Mouse (Mus musculus) adrenal gland, postnatal 10 days (tissue): ENCODE measurements around the gene Gm49396. TPM values are rescaled to one million over a fixed set of nuclear protein-coding genes. Genes with fewer than 3 reads are reported as not detected.

ENCODE experiments used
- DNase-seq: peaks from one replicate; pipeline ENCODE4 v3.0.0; 2021; ENCODE audit warnings: mixed read lengths
- total RNA-seq, 2 experiments: library from RNA; stranded (reverse); gene quantifications; 2 replicates each; pipeline ENCODE4 v1.2.3; 2021

The Gm49396 gene
- total RNA-seq, 2 experiments from 2014 or later: 2.4 to 7.1 TPM

GRCm38 (mm10) chr7:30552102-30553020, 10.8 kb upstream of the Gm49396 start, which contains the start of the genes Hspb6 and Proser3:
Gene Hspb6, plus strand, starts transcription at chr7:30552178.
Gene Proser3, minus strand, starts transcription at chr7:30552299.
- DNase-seq: peak; percentile 97

- DNase-seq: peak; percentile 84
These were observed 10.0 kb upstream of the Gm49396 start for GRCm38 (mm10) chr7:30553021-30553589.

DNA sequence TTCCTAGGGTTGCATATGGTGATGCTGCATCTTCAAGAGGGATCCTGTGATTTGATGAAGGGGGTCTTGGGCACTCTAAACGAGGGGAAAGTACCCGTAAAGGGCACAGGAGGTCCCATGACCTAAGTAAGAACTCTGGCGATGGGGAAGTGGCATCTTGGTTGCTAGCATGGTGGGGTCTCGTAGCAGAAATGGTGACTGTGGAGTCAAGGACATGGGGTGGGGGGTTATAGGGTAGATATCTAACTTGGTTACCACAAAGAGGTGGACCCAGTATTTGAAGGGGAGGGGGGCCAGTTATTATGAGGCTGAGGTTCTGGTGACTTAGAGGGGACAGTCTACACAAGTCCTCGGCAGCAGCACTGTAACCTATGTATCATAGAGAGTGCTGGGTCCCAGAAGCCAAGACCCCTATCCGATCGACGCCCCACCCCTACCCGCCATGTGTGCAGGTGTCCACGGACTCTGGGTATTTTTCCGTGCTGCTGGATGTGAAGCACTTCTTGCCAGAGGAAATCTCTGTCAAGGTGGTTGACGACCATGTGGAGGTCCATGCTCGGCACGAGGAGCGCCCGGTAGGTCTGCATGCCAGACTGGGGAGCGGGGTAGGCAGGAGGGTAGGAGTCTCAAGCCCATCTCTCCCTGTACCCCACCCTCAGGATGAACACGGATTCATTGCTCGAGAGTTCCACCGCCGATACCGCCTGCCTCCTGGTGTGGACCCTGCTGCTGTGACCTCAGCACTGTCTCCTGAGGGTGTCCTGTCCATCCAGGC, 9.1 kb upstream of the Gm49396 start:
- no peak for DNase-seq

DNA sequence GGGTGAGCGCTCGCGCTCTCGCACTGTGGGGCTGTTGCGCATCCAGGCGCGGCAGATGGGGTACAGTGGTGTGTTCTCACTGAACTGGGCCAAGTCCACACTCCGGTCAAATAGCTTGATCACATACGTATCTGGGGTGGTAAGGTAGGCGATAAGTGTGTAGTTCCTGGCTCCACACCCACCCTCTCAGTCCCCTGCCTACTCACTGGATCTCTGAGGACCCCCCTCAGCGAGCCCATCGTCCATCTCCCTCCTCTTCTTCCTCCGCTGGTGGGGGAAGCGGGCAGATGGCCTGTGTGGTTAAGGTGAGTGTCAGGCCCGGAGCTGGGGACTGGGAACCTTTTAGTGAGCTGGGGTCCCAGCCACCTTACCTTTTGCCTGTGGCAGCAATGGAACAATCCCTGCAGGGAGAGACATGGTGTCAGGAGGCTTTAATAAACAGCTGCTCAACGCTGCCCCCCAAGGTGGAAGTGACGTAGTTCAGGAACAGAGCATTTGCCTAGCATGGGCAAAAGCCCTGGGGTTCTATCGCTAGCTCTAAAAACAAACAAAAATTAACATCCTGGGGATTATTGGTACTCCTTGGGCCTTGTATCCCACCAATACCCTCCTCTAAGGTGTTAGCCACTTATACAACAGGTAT, 6.1 kb upstream of the Gm49396 start:
- no peak for DNase-seq

DNA sequence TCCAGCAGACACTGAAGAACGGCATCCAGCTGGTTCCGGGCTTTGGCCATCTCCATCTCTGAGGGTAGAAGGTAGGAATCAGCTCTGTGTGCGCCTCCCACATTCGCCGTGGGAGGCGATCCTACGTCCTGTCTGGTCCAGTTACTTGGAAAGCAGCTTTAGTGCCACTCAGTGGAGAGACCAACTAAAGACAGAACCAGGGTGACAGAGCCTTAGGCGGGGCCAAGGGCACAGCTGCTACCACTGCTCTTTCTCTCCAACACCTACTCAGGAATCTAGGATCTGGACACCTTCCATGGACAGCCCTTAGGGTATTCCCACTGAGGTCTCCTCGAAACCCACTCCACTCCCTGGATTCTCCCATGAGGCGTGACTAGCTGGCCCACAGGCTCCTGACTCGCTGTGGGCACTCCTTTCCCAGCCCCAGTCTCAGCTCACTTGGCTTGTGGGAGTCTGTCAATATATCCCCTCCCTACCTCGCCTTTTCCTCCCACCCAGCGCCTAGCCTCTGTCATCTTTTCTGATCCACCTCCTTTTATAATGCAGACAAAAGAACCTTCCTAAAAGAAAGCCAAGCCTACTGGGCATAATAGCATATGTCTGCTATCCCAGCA, 5.1 kb upstream of the Gm49396 start:
- DNase-seq: no peak

GRCm38 (mm10) chr7:30558656-30559442, 4.3 kb upstream of the Gm49396 start:
- DNase-seq: no peak

DNA sequence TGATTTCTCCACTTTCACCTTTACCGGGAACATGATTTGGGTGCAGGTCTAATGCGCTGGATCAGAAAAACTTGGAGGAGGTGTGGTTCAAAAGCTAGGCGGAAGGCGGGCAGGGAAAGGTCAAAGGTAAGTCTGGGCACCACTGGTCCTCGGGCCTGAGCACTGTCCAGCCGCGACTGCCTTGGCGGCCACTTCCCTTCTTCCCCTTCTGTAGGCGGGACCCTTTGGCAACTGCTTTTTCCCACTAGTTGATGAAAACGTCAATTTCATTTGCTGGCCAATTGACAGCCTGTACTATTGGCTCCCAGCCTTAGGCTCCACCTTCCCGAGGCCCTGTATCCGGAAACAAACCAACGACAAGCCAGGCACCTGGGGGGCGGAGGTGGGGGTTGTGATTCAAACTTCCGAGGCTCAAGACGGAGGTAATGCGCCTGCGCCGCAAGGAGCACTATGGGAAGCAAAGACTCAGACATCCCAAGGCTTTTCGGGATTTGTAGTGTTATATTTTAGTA, 3.6 kb upstream of the Gm49396 start, which contains the start of gene Lin37:
Gene Lin37, minus strand, starts transcription at position 396 of the 512 bp plus-strand sequence.
- DNase-seq: peak; percentile 96

DNA sequence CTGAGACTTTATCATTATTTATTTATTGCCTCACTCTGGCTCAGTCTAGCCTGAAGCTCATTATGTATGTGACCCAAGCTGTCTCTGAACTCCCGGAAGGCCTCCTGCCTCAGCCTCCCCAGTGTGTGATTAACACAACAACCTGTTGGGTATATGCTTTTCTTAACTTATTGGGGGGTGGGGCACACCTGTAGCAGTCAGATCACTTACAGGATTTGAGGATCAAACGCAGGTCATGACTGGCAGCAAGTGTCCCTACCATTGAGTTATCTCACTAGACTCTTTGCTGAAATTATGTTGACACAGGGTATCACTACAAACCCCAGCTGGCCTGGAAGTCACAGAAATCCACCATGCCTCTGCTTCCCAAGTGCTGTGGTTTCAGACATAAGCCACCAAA, 2.8 kb upstream of the Gm49396 start:
- DNase-seq: no peak

DNA sequence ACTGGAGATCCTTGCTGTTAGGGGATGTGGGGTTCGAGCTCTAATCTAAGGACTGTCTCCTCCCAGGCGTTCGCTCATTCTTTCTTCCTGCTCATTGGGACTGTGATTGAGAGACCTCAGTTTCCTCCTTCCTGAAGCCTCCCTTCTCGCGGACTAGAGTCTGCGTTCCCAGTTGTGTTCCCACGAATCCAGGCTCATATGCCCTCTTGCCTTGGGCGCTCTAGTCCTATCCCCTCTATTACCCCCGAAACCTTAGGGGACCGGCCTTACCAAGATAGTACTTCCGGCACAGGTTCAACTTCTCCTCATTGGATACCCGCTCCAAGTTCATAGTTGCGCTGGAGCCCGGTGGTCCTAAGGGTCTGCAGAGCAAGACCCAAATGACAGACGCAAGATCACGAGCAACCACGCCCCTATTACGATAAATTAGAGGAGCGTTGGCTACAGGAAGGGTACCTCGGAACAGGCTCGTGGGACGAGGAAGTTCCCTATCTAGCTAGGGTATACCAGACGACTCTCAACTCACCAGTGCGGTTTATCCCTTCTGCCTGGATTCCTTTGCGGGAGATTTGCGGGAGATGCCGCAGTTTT, 523 bp upstream of the Gm49396 start:
- DNase-seq: no peak

GRCm38 (mm10) chr7:30563906-30564280, 749 bp downstream of the Gm49396 start:
- no peak for DNase-seq

GRCm38 (mm10) chr7:30564970-30565571, 1.9 kb downstream of the Gm49396 start, which contains the start of gene Igflr1:
Gene Igflr1, plus strand, starts transcription at chr7:30565427.
- DNase-seq: no peak

GRCm38 (mm10) chr7:30566033-30566432, 2.9 kb downstream of the Gm49396 start:
- no peak for DNase-seq

GRCm38 (mm10) chr7:30567555-30567954, 4.4 kb downstream of the Gm49396 start:
- no peak for DNase-seq

DNA sequence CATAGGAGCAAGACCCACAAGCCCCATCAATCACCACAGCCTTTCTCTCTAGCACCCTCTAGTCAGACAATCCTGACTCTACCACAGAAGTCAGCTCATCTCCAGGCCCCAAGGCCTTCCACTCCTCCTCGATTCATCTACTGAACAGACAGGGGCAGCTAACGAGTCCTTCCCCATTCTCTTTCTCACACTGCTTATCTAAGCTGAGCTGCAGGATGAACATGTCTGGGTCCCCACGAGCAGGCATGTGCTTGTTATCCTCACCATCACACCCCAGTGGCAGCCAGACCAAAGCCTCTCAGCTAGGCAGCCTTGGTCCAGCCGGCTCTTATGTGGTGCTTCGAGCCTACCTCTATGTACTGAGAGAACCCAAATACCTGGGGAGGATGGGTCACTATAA, 9.2 kb downstream of the Gm49396 start:
- DNase-seq: no peak

- DNase-seq: peak; percentile 73
These were observed 9.8 kb downstream of the Gm49396 start for GRCm38 (mm10) chr7:30572969-30573368.

DNA sequence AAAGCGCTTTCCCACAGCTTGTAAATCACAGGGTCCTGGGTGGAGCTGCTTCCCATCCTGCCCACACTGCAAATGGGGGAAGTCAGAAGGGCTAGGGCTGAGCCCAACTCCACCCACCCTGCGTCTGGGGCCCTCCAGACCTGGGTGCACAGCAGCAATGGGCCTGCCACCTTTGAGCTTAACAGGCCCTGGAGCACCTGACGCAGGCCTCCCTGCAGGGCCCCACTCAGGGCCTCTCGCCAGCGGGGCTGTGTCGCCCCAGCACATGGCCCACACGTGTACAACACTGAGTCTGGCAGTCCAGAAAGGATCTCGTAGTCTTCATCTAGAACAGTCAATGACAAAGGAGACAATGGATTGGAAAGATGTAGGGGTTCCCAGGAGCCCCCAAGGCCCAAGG, 16.8 kb downstream of the Gm49396 start:
- no peak for DNase-seq

- no peak for DNase-seq
These were observed 18.4 kb downstream of the Gm49396 start for GRCm38 (mm10) chr7:30581547-30581946.

GRCm38 (mm10) chr7:30584339-30584738, 21.2 kb downstream of the Gm49396 start:
- DNase-seq: peak; percentile 44

- no peak for DNase-seq
These were observed 22.0 kb downstream of the Gm49396 start for GRCm38 (mm10) chr7:30585170-30585569.
